Mouse (Mus musculus): ENCODE results near the gene Cacng7. TPM values are rescaled to one million over a fixed set of nuclear protein-coding genes. Genes with fewer than 3 reads are reported as not detected.

The Cacng7 gene
- 25.1 and 49.0 TPM in 2 replicates for polyA plus RNA-seq (2012; rRNA removed; ENCODE audit: low replicate concordance)

DNA sequence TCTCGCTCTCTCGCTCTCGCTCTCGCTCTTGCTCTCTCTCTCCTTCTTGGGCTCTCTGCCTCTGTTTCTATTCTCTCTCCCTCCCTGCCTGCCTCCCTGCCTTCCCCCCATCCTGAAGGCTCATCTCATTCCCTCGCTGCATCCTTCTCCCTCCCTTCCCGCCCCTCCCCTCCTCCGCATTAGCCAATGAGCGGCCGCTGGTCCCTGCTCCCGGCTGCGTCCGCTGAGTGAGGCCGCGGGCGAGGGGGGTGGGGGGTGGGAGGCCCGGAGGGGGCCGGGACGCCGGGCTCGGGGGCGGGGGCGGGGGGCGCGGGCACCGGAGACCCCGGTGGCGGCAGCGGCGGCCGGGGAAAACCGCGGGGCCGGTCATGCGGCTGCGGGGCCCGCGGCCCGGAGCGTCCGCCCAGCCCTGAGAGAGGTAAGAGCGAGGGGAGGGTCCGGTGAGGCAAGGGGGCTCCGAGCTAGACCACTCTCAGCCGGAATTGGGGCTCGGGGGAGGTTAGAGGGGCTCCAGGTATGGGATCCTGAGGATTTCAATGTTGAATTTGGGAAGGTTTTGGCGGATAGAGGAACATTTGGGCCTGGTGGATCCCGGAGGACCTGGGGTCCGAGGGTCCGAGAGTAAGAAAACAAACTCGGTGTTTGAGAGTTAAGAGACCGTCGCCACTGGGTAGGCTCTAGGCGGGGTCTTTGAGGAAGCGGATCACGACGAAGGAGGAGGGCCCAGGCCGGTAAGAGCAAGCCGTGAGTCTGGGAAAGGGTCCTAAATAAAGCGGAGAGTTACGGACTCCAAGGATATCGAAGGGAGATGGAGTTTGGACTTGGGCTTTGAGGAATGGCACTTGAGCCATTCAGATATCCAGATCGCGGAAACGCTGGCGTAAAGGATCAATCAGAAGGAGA lies at the start of gene Cacng7:
Gene Cacng7 (plus strand): TSS at position 337 of the 903 bp plus-strand sequence.

DNA sequence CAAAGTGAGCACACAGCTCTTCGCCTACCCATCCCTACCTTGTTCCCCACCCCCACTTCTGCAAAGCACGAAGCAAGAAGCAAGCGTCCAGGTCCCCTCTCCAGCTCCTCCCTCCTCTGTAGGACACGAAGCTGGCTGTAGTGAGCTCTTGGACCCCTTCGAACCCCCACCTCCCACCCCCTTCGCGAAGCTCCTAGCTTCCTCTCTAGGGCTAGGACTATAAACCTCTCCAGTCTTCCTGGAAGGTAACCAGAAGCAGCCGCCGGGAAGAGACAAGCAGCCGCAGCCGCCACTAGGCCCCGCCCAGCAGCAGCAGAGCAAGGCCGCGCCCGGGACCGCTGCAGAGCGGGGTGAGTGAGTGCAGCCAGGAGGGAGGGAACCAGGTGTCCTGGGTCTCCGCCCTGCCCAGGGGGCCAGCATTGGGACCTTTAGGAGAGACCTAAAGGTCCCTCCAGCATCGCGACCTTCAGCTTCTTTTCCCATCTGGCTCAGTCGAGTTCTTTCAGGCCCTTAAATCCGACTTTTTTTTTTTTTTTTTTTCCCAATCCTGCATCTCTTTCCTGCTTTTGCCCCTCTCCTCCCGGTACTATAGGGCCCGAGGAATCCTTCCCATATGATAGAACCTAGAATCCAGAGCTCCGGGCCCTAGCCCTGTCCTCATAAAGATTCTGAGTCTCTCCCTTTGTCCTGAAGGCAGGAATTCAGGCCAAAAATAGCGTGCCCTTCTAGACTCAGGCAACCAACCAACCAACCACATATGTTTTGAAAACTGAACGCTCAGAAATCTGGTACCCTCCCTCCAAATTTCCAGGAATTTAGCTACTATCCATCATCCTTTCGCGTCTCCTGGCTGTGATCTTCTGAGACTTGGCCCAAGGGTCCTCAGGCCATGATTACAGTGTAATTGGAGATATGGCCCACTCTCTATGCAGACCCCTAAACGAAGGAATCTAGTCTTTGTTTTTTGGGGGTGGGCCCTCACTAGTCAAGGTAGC lies 43.5 kb upstream of the Cacng7 start, which contains the start of the genes Myadm and Prkcg:
Gene Myadm (plus strand): TSS at position 105 of the 995 bp plus-strand sequence.
Gene Prkcg (plus strand): TSS at position 204 of the 995 bp plus-strand sequence.

DNA sequence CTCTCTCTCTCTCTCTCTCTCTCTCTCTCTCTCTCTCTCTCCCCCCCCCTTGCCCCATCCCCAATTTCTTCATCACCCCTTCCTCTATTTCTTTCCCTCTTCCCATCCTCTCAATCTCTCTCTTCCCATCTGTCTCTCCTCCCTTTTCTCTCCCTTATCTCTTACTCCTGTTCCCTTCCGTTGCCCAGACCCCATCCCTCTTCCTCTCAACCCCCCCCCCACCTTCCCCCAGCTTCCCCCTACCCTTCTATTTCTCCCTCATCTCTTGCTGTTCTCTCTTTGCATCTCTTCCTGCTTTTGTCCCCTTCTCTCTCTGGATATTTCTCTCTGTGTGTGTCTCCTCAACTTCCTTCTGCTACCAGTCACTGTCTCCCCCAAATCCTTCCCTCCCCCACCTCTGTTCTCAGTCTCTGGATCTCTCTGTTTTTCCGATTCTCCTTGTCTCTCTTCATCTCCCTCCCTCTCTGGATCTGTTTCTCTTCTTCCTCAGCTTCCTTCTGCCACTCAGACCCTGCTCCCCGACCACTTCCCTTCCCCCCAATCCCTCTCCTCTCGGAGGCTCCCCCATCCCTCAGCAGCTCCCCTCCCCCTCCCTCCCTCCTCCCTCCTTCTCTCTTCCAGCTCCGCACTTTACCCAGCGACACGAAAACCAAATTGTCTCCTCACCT lies 57.8 kb downstream of the Cacng7 start, which contains the start of gene Cacng8:
Gene Cacng8 (plus strand): TSS at position 271 of the 668 bp plus-strand sequence.

Other genes with a start within 250 kb of the Cacng7 start
- gene AU018091, start 163.8 kb upstream of the Cacng7 start, polyA plus RNA-seq (2012; rRNA removed; ENCODE audit: low replicate concordance), result not detected in 2 replicates
- 0.03 and 0.28 TPM in 2 replicates for gene Nlrp12, start 83.2 kb upstream of the Cacng7 start, polyA plus RNA-seq (2012; rRNA removed; ENCODE audit: low replicate concordance)
- gene Myadm, start 43.9 kb upstream of the Cacng7 start, polyA plus RNA-seq (2012; rRNA removed; ENCODE audit: low replicate concordance), result 514 and 603 TPM in 2 replicates
- gene Prkcg, start 43.8 kb upstream of the Cacng7 start, polyA plus RNA-seq (2012; rRNA removed; ENCODE audit: low replicate concordance), result 4.6 and 13.7 TPM in 2 replicates
- 0.31 TPM in 1 of 2 replicates, not detected in the other for gene Cacng8, start 57.7 kb downstream of the Cacng7 start, polyA plus RNA-seq (2012; rRNA removed; ENCODE audit: low replicate concordance)
- not detected in 2 replicates for gene Cacng6, start 91.2 kb downstream of the Cacng7 start, polyA plus RNA-seq (2012; rRNA removed; ENCODE audit: low replicate concordance)
- 0.15 and 0.20 TPM in 2 replicates for gene Tarm1, start 169.7 kb downstream of the Cacng7 start, polyA plus RNA-seq (2012; rRNA removed; ENCODE audit: low replicate concordance)